Mouse (Mus musculus) CH12.LX (cell line): ENCODE results near the gene Nat9. TPM values are rescaled to one million over a fixed set of nuclear protein-coding genes. Genes with fewer than 3 reads are reported as not detected.

Experiments used
- DNase-seq: peaks from one replicate; pipeline ENCODE4 v3.0.0-alpha.2; 2013; ENCODE audit errors: extremely low read depth
- H3K27ac ChIP-seq: 2 replicates; pipeline ENCODE4 v1.5.1; 2012; ENCODE audit warnings: low read depth, mild to moderate bottlenecking, control low read depth, moderate library complexity; ENCODE audit not compliant: insufficient read depth
- H3K27me3 ChIP-seq: replicated peaks from 2 replicates; pipeline ENCODE3; 2012; ENCODE audit warnings: inconsistent platforms
- H3K36me3 ChIP-seq, 2 experiments: replicated peaks in 1 of 2; 2 replicates each; pipeline versions ENCODE3 to v1.6.1; 2012; ENCODE audit warnings: inconsistent platforms in 1 of 2, low read length in 1 of 2, mild to moderate bottlenecking in 1 of 2, mixed read lengths in 1 of 2, moderate library complexity in 1 of 2; ENCODE audit not compliant: control insufficient read depth in 1 of 2, insufficient read depth in 1 of 2
- H3K4me1 ChIP-seq, 2 experiments: 2 replicates each; pipeline ENCODE4 v1.6.1; 2012; ENCODE audit warnings: inconsistent platforms in 1 of 2, moderate library complexity in 1 of 2; ENCODE audit not compliant: insufficient read depth in 2 of 2, control insufficient read depth in 1 of 2
- H3K4me2 ChIP-seq: 2 replicates; pipeline ENCODE4 v1.6.1; 2012; ENCODE audit warnings: low read depth, mild to moderate bottlenecking, control low read depth; ENCODE audit not compliant: poor library complexity, insufficient read depth, severe bottlenecking
- H3K4me3 ChIP-seq, 3 experiments: fragments of 150-350 bp in 1 of 3; sonication (generic) in 1 of 3; replicated peaks in 1 of 3; 2 replicates each; pipeline versions ENCODE3 to v1.5.1; 2011 to 2012; ENCODE audit warnings: low read depth in 2 of 3, low read length in 2 of 3, mild to moderate bottlenecking in 2 of 3, moderate library complexity in 2 of 3, control low read depth in 1 of 3, improper control_type of control experiment in 1 of 3, inconsistent platforms in 1 of 3, mixed read lengths in 1 of 3; ENCODE audit not compliant: poor library complexity in 1 of 3
- H3K79me2 ChIP-seq: replicated peaks from 2 replicates; pipeline ENCODE4 v1.6.1; 2012; ENCODE audit warnings: mild to moderate bottlenecking, moderate library complexity; ENCODE audit not compliant: control insufficient read depth, poor library complexity, insufficient read depth, severe bottlenecking; ENCODE audit errors: extremely low read depth
- H3K9ac ChIP-seq: 2 replicates; pipeline ENCODE4 v1.6.1; 2012; ENCODE audit warnings: low read depth, mild to moderate bottlenecking, control low read depth, moderate library complexity; ENCODE audit not compliant: insufficient read depth
- H3K9me3 ChIP-seq: replicated peaks from 2 replicates; pipeline ENCODE3; 2012; ENCODE audit warnings: low read length, inconsistent platforms, mixed read lengths
- CTCF ChIP-seq, 2 experiments: IDR thresholded peaks in 1 of 2; conservative IDR thresholded peaks in 1 of 2; 2 replicates each; pipeline ENCODE4 v1.5.1; 2011 to 2012; ENCODE audit warnings: low read depth in 2 of 2, low read length in 2 of 2, improper control_type of control experiment in 1 of 2, inconsistent platforms in 1 of 2, mild to moderate bottlenecking in 1 of 2, moderate library complexity in 1 of 2
- E2F4 ChIP-seq: IDR thresholded peaks from 2 replicates; pipeline ENCODE4 v1.6.1; 2011; ENCODE audit warnings: low read depth, low read length, improper control_type of control experiment; ENCODE audit not compliant: insufficient replicate concordance
- EP300 ChIP-seq: IDR thresholded peaks from 2 replicates; pipeline ENCODE4 v1.6.1; 2011; ENCODE audit warnings: low read length, improper control_type of control experiment
- ETS1 ChIP-seq: conservative IDR thresholded peaks from 2 replicates; pipeline ENCODE4 v1.6.1; 2012; ENCODE audit warnings: low read depth, mild to moderate bottlenecking, inconsistent platforms, low read length, improper control_type of control experiment, moderate library complexity
- GABPA ChIP-seq: IDR thresholded peaks from 2 replicates; pipeline ENCODE4 v1.6.1; 2012; ENCODE audit warnings: low read depth, low read length, improper control_type of control experiment, inconsistent platforms; ENCODE audit not compliant: insufficient replicate concordance
- IRF4 ChIP-seq: IDR thresholded peaks from 2 replicates; pipeline ENCODE4 v1.6.1; 2014; ENCODE audit warnings: low read depth, mild to moderate bottlenecking, inconsistent platforms, low read length, improper control_type of control experiment
- JUN ChIP-seq: IDR thresholded peaks from 2 replicates; pipeline ENCODE4 v1.6.1; 2011; ENCODE audit warnings: low read depth, mild to moderate bottlenecking, low read length, improper control_type of control experiment, moderate library complexity; ENCODE audit not compliant: insufficient read depth
- JUND ChIP-seq: conservative IDR thresholded peaks from 2 replicates; pipeline ENCODE4 v1.6.1; 2011; ENCODE audit warnings: low read depth, low read length, improper control_type of control experiment
- KAT2A ChIP-seq: IDR thresholded peaks from 2 replicates; pipeline ENCODE4 v1.6.1; 2012; ENCODE audit warnings: low read length, improper control_type of control experiment, inconsistent platforms; ENCODE audit not compliant: insufficient replicate concordance
- MAFK ChIP-seq: IDR thresholded peaks from 2 replicates; pipeline ENCODE4 v1.6.1; 2011; ENCODE audit warnings: low read length, improper control_type of control experiment; ENCODE audit not compliant: insufficient replicate concordance
- MAX ChIP-seq: IDR thresholded peaks from 2 replicates; pipeline ENCODE4 v1.6.1; 2011; ENCODE audit warnings: low read length, improper control_type of control experiment
- MXI1 ChIP-seq: IDR thresholded peaks from 2 replicates; pipeline ENCODE4 v1.6.1; 2011; ENCODE audit warnings: mild to moderate bottlenecking, low read depth, low read length, improper control_type of control experiment
- MYC ChIP-seq: IDR thresholded peaks from 2 replicates; pipeline ENCODE4 v1.6.1; 2011; ENCODE audit warnings: low read depth, mild to moderate bottlenecking, improper control_type of control experiment, low read length
- NELFE ChIP-seq: IDR thresholded peaks from 2 replicates; pipeline ENCODE4 v1.6.1; 2011; ENCODE audit warnings: low read depth, low read length, improper control_type of control experiment
- NRF1 ChIP-seq: IDR thresholded peaks from 2 replicates; pipeline ENCODE4 v1.6.1; 2014; ENCODE audit warnings: low read depth, mild to moderate bottlenecking, inconsistent platforms, low read length, improper control_type of control experiment, moderate library complexity
- PAX5 ChIP-seq: IDR thresholded peaks from 2 replicates; pipeline ENCODE4 v1.6.1; 2012; ENCODE audit warnings: low read length, inconsistent platforms, mixed read lengths
- POLR2A ChIP-seq: IDR thresholded peaks from 2 replicates; pipeline ENCODE4 v1.6.1; 2011; ENCODE audit warnings: low read depth, mild to moderate bottlenecking, improper control_type of control experiment, low read length
- POLR2AphosphoS2 ChIP-seq: IDR thresholded peaks from 2 replicates; pipeline ENCODE4 v1.6.1; 2011; ENCODE audit warnings: low read depth, low read length, improper control_type of control experiment
- SIN3A ChIP-seq: IDR thresholded peaks from 2 replicates; pipeline ENCODE4 v1.6.1; 2012; ENCODE audit warnings: low read length, improper control_type of control experiment, inconsistent platforms
- TBP ChIP-seq: conservative IDR thresholded peaks from 2 replicates; pipeline ENCODE4 v1.6.1; 2011; ENCODE audit warnings: low read depth, low read length, improper control_type of control experiment
- UBTF ChIP-seq: IDR thresholded peaks from 2 replicates; pipeline ENCODE4 v1.6.1; 2012; ENCODE audit warnings: low read depth, mild to moderate bottlenecking, inconsistent platforms, low read length, improper control_type of control experiment, moderate library complexity
- ZKSCAN1 ChIP-seq: IDR thresholded peaks from 2 replicates; pipeline ENCODE4 v1.6.1; 2012; ENCODE audit warnings: low read depth, inconsistent platforms, low read length, improper control_type of control experiment, borderline replicate concordance
- ZMIZ1 ChIP-seq: IDR thresholded peaks from 2 replicates; pipeline ENCODE4 v1.6.1; 2012; ENCODE audit warnings: low read depth, mild to moderate bottlenecking, inconsistent platforms, low read length, improper control_type of control experiment
- ZNF384 ChIP-seq: IDR thresholded peaks from 2 replicates; pipeline ENCODE4 v1.6.1; 2012; ENCODE audit warnings: low read depth, low read length, improper control_type of control experiment, inconsistent platforms
- dilution Hi-C: fragments of 300-500 bp; cut with MboI; formaldehyde crosslinking; loops from 2 replicates; pipeline ENCODE4 v1.14.3; 2020; ENCODE audit warnings: low sequenced_read_pairs; ENCODE audit not compliant: extremely low pct_unique_long_range_greater_than_20kb, extremely low pct_ligation_motif_present
- in situ Hi-C: fragments of 300-500 bp; cut with MboI; formaldehyde crosslinking; loops from 3 replicates; pipeline ENCODE4 v1.14.3; 2019; ENCODE audit warnings: low sequenced_read_pairs, low pct_ligation_motif_present, low pct_unique_long_range_greater_than_20kb, mixed read lengths
- polyA plus RNA-seq: library from polyadenylated mRNA; unstranded; fragments of >175 nt; gene quantifications from 2 replicates; pipeline ENCODE4 v1.2.1, GENCODE M21; 2012; ENCODE audit warnings: low read depth; ENCODE audit not compliant: insufficient read length
- total RNA-seq, 2 experiments: library from RNA; depleted of rRNA; stranded (reverse); fragments of 300-350 nt in 1 of 2; fragments of >200 nt in 1 of 2; gene quantifications; 2 replicates each; pipeline ENCODE4 v1.2.3; 2012 to 2014

The Nat9 gene
- total and polyA plus RNA-seq, 3 experiments: 24.1 to 74.0 (median 30.6) TPM

DNA sequence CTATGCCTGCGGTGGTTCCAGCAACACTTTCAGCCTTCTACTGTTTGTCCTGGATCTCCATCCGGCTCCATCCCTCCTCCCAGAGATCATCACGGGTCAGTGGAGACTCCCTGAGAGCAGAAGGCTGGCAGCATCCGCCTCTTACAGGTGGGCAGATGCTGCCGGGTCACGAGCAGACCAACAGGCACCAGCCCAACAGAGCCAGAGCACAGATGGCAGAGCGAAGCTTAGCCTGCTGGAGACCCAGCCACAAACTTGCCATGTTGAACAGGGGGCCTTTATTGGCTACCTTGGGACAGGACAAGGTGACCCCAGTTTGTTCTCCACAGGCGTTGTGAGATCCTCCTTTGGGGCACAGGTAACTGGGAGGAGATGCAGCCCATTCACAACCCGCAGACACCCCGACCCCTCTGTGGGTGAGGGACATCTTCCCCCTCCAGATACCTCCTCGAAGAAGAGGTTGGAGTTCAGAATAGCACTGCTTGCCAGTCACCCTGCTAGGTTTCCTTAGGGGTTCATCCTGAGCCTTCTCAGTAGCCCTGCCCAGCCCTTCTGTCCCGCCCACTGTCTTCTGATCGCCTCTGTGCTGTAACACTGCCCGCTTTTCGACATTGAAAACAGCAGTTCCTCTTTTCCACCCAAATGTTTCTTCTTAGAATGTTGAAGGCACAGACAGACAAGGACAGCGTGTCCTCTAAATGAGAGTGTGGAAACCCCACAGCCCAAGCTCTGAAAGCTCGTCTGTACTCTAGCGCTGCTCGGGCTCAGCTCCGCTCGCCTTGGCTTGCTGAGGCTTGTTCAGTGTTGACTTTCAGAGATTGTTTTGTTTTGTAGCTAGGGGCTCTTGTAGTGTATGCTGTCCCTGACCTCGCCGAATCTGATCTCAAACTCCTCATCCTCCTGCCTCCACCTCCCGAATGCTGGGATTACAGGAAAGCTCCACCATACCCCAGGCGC, 21.4 kb upstream of the Nat9 start:
- no peak for DNase-seq
- peaks cover 47 to 96% of the 10 kb centered on the region in 2 experiments for H3K36me3 ChIP-seq
- peaks cover 4 to 25% of the 10 kb centered on the region in 2 experiments; a peak in 3 of 4 replicates for H3K4me1 ChIP-seq
- H3K4me2 ChIP-seq: no peak overlapping the region
- no peaks in the 10 kb centered on the region for H3K79me2 ChIP-seq
- dilution Hi-C loops (no loop called here), in situ Hi-C loops (no loop called here)
- H3K27ac ChIP-seq: peak overlapping the region; percentile 11; the same call in 1 of the 2 replicates
- H3K27me3 ChIP-seq: no peaks in the 10 kb centered on the region
- TF ChIP-seq ZNF384: no peak
- no peak for TF ChIP-seq MAFK
- TF ChIP-seq POLR2AphosphoS2: no peak
- no peak for TF ChIP-seq TBP
- TF ChIP-seq PAX5: no peak
- TF ChIP-seq IRF4: 0 out of 2 replicates have a peak, but pooled peaks have one; percentile 21
- no peak for TF ChIP-seq ZMIZ1
- TF ChIP-seq EP300: 0 out of 2 replicates have a peak, but pooled peaks have one; percentile 13
- no peak for TF ChIP-seq MYC
- TF ChIP-seq ZKSCAN1: no peak
- no peak for TF ChIP-seq CTCF (conservative IDR thresholded peaks at IDR 0.05 in 1 of 2, IDR thresholded peaks at IDR 0.05 in 1 of 2; ENCODE audit: low read depth in 2 of 2, low read length in 2 of 2)
- TF ChIP-seq NELFE: no peak
- 0 out of 2 replicates have a peak, but pooled peaks have one; percentile 53 for TF ChIP-seq UBTF
- TF ChIP-seq MAX: no peak
- no peak for TF ChIP-seq ETS1
- no peak overlapping the region for H3K4me3 ChIP-seq
- no peak overlapping the region for H3K9ac ChIP-seq
- no peaks in the 10 kb centered on the region for H3K9me3 ChIP-seq

DNA sequence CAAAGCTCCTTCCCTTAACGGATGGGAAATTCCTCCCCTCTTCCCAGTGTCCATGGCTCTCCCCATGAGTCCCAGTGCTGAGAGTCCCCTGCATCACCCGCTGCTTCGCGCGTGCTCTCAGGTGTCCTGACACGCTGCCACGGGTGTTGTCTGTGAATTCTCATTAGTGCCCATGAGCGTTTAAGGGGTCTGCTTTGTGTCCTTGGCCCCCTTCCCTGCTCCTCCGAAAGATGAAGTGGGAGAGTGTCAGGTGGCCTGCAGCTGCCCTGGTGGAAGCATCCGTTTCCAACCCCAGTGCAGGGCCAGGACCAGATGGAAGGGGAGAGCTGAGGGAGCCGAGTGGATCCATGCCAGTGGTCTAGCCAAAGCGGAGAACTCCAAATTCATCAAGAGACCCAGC, 20.5 kb upstream of the Nat9 start:
- no peak for TF ChIP-seq NRF1
- no peak for TF ChIP-seq JUN
- no peak for TF ChIP-seq MXI1
- no peak for TF ChIP-seq MAX
- no peak for TF ChIP-seq SIN3A
- TF ChIP-seq KAT2A: no peak
- TF ChIP-seq TBP: no peak
- TF ChIP-seq CTCF (conservative IDR thresholded peaks at IDR 0.05 in 1 of 2, IDR thresholded peaks at IDR 0.05 in 1 of 2; ENCODE audit: low read depth in 2 of 2, low read length in 2 of 2): no peak
- TF ChIP-seq PAX5: no peak
- no peak for TF ChIP-seq GABPA
- no peak for TF ChIP-seq E2F4
- no peak for TF ChIP-seq JUND
- TF ChIP-seq ZMIZ1: no peak
- TF ChIP-seq POLR2A: no peak
- H3K9ac ChIP-seq: no peak overlapping the region
- in situ Hi-C loops (no loop called here), dilution Hi-C loops (no loop called here)
- H3K79me2 ChIP-seq: no peaks in the 10 kb centered on the region
- no peak for DNase-seq
- no peaks in the 10 kb centered on the region for H3K9me3 ChIP-seq
- no peak overlapping the region for H3K4me3 ChIP-seq
- no peak overlapping the region for H3K27ac ChIP-seq
- peaks cover 4 to 25% of the 10 kb centered on the region in 2 experiments; a peak in 3 of 4 replicates for H3K4me1 ChIP-seq
- H3K36me3 ChIP-seq: peaks cover 50 to 97% of the 10 kb centered on the region in 2 experiments
- no peaks in the 10 kb centered on the region for H3K27me3 ChIP-seq
- no peak overlapping the region for H3K4me2 ChIP-seq
